Mouse (Mus musculus) limb, embryonic 13.5 days (tissue): Measurements from ENCODE around the gene Tspan8. TPM values are rescaled to one million over a fixed set of nuclear protein-coding genes. Genes with fewer than 3 reads are reported as not detected.
A peak's percentile ranks its signal among the peaks of the same experiment; 100 is the strongest.
"Not testable (repeated sequence)": the region's sequence is repeated elsewhere in the genome, so short reads cannot be mapped to it uniquely, and the experiment has no call there.

Source experiments
- ATAC-seq: fragments of 200-750 bp; cut with Nextera tagmentation; 2 replicates; pipeline ENCODE4 v1.8.0; 2017; ENCODE audit warnings: low read depth, moderate number of reproducible peaks, moderate TSS enrichment; ENCODE audit not compliant: low FRiP score
- H3K27ac ChIP-seq: fragments of 300-500 bp; sonication (generic); 2 replicates; pipeline ENCODE4 v1.5.1; 2015; ENCODE audit warnings: inconsistent platforms, mild to moderate bottlenecking, moderate library complexity
- H3K27me3 ChIP-seq: fragments of 300-500 bp; sonication (generic); 2 replicates; pipeline ENCODE4 v1.6.1; 2015; ENCODE audit warnings: mild to moderate bottlenecking, inconsistent platforms
- H3K36me3 ChIP-seq: fragments of 300-500 bp; sonication (generic); 2 replicates; pipeline ENCODE4 v1.6.1; 2015; ENCODE audit warnings: inconsistent platforms, mild to moderate bottlenecking, moderate library complexity
- H3K4me1 ChIP-seq: fragments of 300-500 bp; sonication (generic); 2 replicates; pipeline ENCODE4 v1.6.1; 2015; ENCODE audit warnings: inconsistent platforms
- H3K4me2 ChIP-seq: fragments of 300-500 bp; sonication (generic); replicated peaks from 2 replicates; pipeline ENCODE4 v1.6.1; 2015; ENCODE audit warnings: inconsistent platforms, mild to moderate bottlenecking, moderate library complexity
- H3K4me3 ChIP-seq: fragments of 300-500 bp; sonication (generic); 2 replicates; pipeline ENCODE4 v1.5.1; 2015; ENCODE audit warnings: moderate library complexity, mild to moderate bottlenecking, inconsistent platforms
- H3K9ac ChIP-seq: fragments of 300-500 bp; sonication (generic); 2 replicates; pipeline ENCODE4 v1.6.1; 2015; ENCODE audit warnings: mild to moderate bottlenecking, inconsistent platforms
- H3K9me3 ChIP-seq: fragments of 300-500 bp; sonication (generic); 2 replicates; pipeline ENCODE4 v1.6.1; 2016; ENCODE audit warnings: inconsistent platforms
- WGBS: fragments of 180-500 bp; shearing (Covaris S2); methylation state at CpG from one replicate; pipeline ENCODE4 v1.1.7; 2015; 5-methylcytosine and 5-hydroxymethylcytosine counted together
- polyA plus RNA-seq: library from polyadenylated mRNA; unstranded; fragments of >200 nt; fragmentation: Nextera tagmentation; extraction: Ambion mirVana; gene quantifications from 2 replicates; pipeline ENCODE4 v1.2.1, GENCODE M21; 2015

The Tspan8 gene
- polyA plus RNA-seq, 1 experiment from 2014 or later: 2.0 TPM

DNA sequence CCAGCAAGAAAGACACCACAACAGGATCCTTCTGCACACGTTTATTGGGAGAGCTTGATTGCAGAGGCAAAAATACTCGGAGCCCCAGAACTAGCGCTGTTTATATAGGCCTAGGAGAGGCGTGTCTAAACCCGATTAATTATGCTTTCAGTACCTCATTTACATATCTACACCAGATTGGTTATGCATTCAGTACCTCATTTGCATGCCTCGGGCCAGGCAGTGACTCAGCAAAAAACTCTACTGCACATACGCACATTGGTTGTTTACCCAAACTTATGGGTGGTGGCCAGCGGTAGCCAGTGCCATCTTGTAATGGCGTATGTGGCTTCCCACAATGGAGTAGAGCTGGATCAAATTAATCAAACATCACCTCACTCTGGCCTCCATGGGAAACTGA, 13.6 kb upstream of the Tspan8 start:
- not testable (repeated sequence) for ATAC-seq, H3K9me3 ChIP-seq, H3K9ac ChIP-seq, H3K27ac ChIP-seq, H3K36me3 ChIP-seq, H3K27me3 ChIP-seq, H3K4me3 ChIP-seq, H3K4me2 ChIP-seq, H3K4me1 ChIP-seq
- 93% methylated on average over 9 of the region's 9 CpGs for WGBS

GRCm38 (mm10) chr10:115803765-115804164, 12.9 kb upstream of the Tspan8 start:
- Histone ChIP-seq H3K36me3 (no peaks in the 10 kb centered on the region), H3K9me3 (no peaks in the 10 kb centered on the region), H3K27ac (no peak overlapping the region), H3K4me1 (no peaks in the 10 kb centered on the region), H3K27me3 (no peaks in the 10 kb centered on the region), H3K4me2 (no peak overlapping the region), H3K4me3 (no peak overlapping the region), H3K9ac (no peak overlapping the region)
- 84% methylated on average over 2 of the region's 2 CpGs for WGBS
- no peak for ATAC-seq

- peaks cover 3% of the 10 kb centered on the region; the same call in 1 of the 2 replicates for H3K4me1 ChIP-seq
- no peak overlapping the region for H3K4me2 ChIP-seq
- 73% methylated on average over 5 of the region's 5 CpGs for WGBS
- no peaks in the 10 kb centered on the region for H3K27me3 ChIP-seq
- H3K4me3 ChIP-seq: no peak overlapping the region
- no peak for ATAC-seq
- H3K36me3 ChIP-seq: no peaks in the 10 kb centered on the region
- H3K27ac ChIP-seq: no peak overlapping the region
- H3K9me3 ChIP-seq: no peaks in the 10 kb centered on the region
- H3K9ac ChIP-seq: no peak overlapping the region
These were observed 10.6 kb upstream of the Tspan8 start for GRCm38 (mm10) chr10:115805987-115806386.

DNA sequence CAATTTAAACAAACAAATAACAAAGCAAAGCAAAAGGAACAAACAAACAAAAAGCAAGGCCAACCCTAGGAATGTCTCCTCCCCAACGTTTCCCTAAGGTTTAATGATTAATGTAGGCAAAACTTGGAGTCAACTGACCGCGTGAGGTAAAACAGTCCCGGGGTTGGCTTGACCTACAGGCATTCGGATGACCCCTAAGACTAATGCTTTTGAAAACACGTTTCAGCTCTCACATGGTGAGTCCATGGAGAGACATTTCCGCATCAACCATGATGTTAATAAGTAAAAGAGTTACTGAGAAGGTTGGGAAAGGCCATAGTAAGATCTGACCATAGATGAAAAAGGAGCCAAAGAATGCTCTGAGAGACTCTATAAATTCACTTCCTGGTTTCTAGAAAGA, 7.5 kb upstream of the Tspan8 start:
- no peak overlapping the region for H3K9ac ChIP-seq
- H3K4me3 ChIP-seq: no peak overlapping the region
- H3K9me3 ChIP-seq: no peaks in the 10 kb centered on the region
- H3K4me2 ChIP-seq: no peak overlapping the region
- WGBS: 78% methylated on average over 7 of the region's 7 CpGs
- H3K4me1 ChIP-seq: peaks cover 10% of the 10 kb centered on the region; the same call in 1 of the 2 replicates
- no peak for ATAC-seq
- H3K27me3 ChIP-seq: no peaks in the 10 kb centered on the region
- no peak overlapping the region for H3K27ac ChIP-seq
- H3K36me3 ChIP-seq: no peaks in the 10 kb centered on the region

GRCm38 (mm10) chr10:115811519-115811918, 5.1 kb upstream of the Tspan8 start:
- H3K4me3 ChIP-seq: no peak overlapping the region
- no peak for ATAC-seq
- peak overlapping the region; percentile 7; the same call in 1 of the 2 replicates for H3K27ac ChIP-seq
- H3K36me3 ChIP-seq: no peaks in the 10 kb centered on the region
- peaks cover 13% of the 10 kb centered on the region; the same call in 1 of the 2 replicates for H3K4me1 ChIP-seq
- H3K4me2 ChIP-seq: no peak overlapping the region
- WGBS: 34% methylated on average over 5 of the region's 5 CpGs
- no peak overlapping the region for H3K9ac ChIP-seq
- H3K9me3 ChIP-seq: no peaks in the 10 kb centered on the region
- no peaks in the 10 kb centered on the region for H3K27me3 ChIP-seq

DNA sequence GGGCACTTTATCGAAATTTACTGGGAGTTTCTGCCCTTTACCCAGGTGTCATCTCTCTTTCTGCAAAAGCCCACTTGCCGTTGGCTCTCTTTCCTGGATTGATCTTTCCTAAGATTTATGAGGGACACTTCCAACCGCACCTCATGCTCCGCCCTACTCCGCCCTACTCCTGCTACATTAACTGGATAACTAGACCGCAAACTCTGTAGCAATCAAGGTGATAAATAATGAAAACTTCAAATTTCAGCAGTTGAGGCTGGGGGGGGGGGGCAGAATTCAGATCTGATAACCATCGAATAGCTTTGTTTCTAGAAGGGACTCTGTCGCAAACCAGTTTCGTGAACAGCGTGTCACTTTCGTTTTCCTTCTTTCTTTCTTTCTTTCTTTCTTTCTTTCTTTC, 1.8 kb upstream of the Tspan8 start:
- Histone ChIP-seq H3K27ac (no peak overlapping the region), H3K4me1 (peaks cover 17% of the 10 kb centered on the region; the same call in 1 of the 2 replicates), H3K27me3 (no peaks in the 10 kb centered on the region), H3K4me2 (no peak overlapping the region), H3K36me3 (no peaks in the 10 kb centered on the region), H3K9me3 (no peaks in the 10 kb centered on the region), H3K9ac (no peak overlapping the region), H3K4me3 (no peak overlapping the region)
- WGBS: 84% methylated on average over 11 of the region's 11 CpGs
- no peak for ATAC-seq

- ATAC-seq: no peak
- Histone ChIP-seq H3K4me2 (no peak overlapping the region), H3K27ac (no peak overlapping the region), H3K27me3 (no peaks in the 10 kb centered on the region), H3K4me3 (no peak overlapping the region), H3K9ac (no peak overlapping the region), H3K36me3 (no peaks in the 10 kb centered on the region), H3K9me3 (no peaks in the 10 kb centered on the region), H3K4me1 (0 out of 2 replicates have a peak, but pooled peaks cover 7% of the 10 kb centered on the region)
- WGBS: 58% methylated on average over 13 of the region's 13 CpGs
These were observed 558 bp downstream of the Tspan8 start for GRCm38 (mm10) chr10:115817056-115817724.

GRCm38 (mm10) chr10:115825289-115825688, 8.7 kb downstream of the Tspan8 start:
- no peaks in the 10 kb centered on the region for H3K27me3 ChIP-seq
- 86% methylated on average over 7 of the region's 7 CpGs for WGBS

DNA sequence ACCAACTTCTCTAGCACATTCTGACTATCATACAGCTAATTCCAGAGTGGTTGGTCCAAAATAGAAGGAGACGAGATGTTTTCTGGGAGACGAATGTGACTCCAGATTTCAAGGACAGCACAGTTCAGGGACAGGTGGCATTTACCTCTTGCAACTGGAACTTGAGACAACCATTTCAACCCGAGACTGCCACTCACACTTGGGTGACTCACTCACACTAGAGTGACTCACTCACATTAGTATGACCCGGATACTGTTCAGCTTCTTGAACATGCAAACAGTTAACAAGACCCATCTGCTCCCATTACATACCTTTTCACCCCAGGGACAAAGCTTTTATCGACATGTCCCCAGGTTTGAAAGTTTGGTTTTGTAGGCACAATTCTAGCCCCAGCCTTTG, 12.2 kb downstream of the Tspan8 start:
- ATAC-seq: no peak
- Histone ChIP-seq H3K27ac (no peak overlapping the region), H3K4me3 (no peak overlapping the region), H3K36me3 (no peaks in the 10 kb centered on the region), H3K4me2 (no peak overlapping the region), H3K9ac (no peak overlapping the region), H3K27me3 (no peaks in the 10 kb centered on the region), H3K4me1 (peaks cover 1% of the 10 kb centered on the region; the same call in 1 of the 2 replicates), H3K9me3 (no peaks in the 10 kb centered on the region)
- WGBS: 79% methylated on average over 5 of the region's 5 CpGs

More at GRCm38 (mm10) chr10:115825289-115825688, 8.7 kb downstream of the Tspan8 start:
- H3K9me3 ChIP-seq: no peaks in the 10 kb centered on the region
- H3K4me3 ChIP-seq: no peak overlapping the region
- H3K36me3 ChIP-seq: no peaks in the 10 kb centered on the region
- ATAC-seq: no peak
- no peaks in the 10 kb centered on the region; the same call in 1 of the 2 replicates for H3K4me1 ChIP-seq
- no peak overlapping the region for H3K9ac ChIP-seq
- H3K4me2 ChIP-seq: no peak overlapping the region
- no peak overlapping the region for H3K27ac ChIP-seq

DNA sequence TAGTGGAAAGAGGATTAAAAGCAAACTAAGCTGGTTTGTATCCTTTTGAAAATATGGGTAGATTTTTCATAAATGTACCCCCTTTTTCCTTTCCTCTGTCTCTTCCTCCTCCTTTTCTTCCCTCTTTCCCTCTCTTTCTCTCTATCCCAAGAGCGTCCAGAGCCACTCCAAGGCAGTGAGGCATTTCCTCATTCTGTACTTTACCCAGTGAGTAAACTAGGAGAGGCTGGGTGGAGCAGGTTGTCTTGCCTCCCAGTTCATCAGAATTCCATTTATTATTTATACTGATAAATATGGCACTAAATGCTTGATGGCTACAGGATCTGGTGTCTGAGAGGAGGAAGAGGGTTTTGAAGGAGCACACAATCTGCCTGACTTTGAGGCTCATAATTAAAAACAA, 13.1 kb downstream of the Tspan8 start:
- Histone ChIP-seq H3K27me3 (no peaks in the 10 kb centered on the region), H3K4me3 (no peak overlapping the region)
- WGBS: 86% methylated on average over 1 of the region's 1 CpGs

GRCm38 (mm10) chr10:115830726-115831125, 14.1 kb downstream of the Tspan8 start:
- Histone ChIP-seq H3K36me3 (no peaks in the 10 kb centered on the region), H3K9ac (no peak overlapping the region), H3K9me3 (no peaks in the 10 kb centered on the region), H3K27ac (no peak overlapping the region), H3K4me2 (no peak overlapping the region), H3K4me1 (peaks cover 10% of the 10 kb centered on the region; the same call in 1 of the 2 replicates), H3K4me3 (no peak overlapping the region), H3K27me3 (no peaks in the 10 kb centered on the region)
- WGBS: 61% methylated on average over 3 of the region's 3 CpGs
- ATAC-seq: no peak

More for the DNA sequence above, 13.1 kb downstream of the Tspan8 start:
- peaks cover 10% of the 10 kb centered on the region; the same call in 1 of the 2 replicates for H3K4me1 ChIP-seq
- H3K36me3 ChIP-seq: no peaks in the 10 kb centered on the region
- no peaks in the 10 kb centered on the region for H3K9me3 ChIP-seq
- H3K4me2 ChIP-seq: no peak overlapping the region
- no peak for ATAC-seq
- no peak overlapping the region for H3K27ac ChIP-seq
- no peak overlapping the region for H3K9ac ChIP-seq

- WGBS: 58% methylated on average over 6 of the region's 6 CpGs
- no peak for ATAC-seq
- H3K27ac ChIP-seq: no peak overlapping the region
- no peaks in the 10 kb centered on the region for H3K36me3 ChIP-seq
- no peak overlapping the region for H3K9ac ChIP-seq
- H3K4me3 ChIP-seq: no peak overlapping the region
- no peaks in the 10 kb centered on the region for H3K9me3 ChIP-seq
- no peaks in the 10 kb centered on the region for H3K27me3 ChIP-seq
- no peak overlapping the region for H3K4me2 ChIP-seq
- peaks cover 10% of the 10 kb centered on the region; the same call in 1 of the 2 replicates for H3K4me1 ChIP-seq
These were observed 17.4 kb downstream of the Tspan8 start for GRCm38 (mm10) chr10:115834017-115834416.

- H3K9me3 ChIP-seq: no peaks in the 10 kb centered on the region
- no peak overlapping the region for H3K27ac ChIP-seq
- H3K9ac ChIP-seq: no peak overlapping the region
- H3K4me1 ChIP-seq: no peaks in the 10 kb centered on the region
- ATAC-seq: no peak; the same call in 1 of the 2 replicates
- H3K4me3 ChIP-seq: peak overlapping the region; percentile 20
- H3K36me3 ChIP-seq: no peaks in the 10 kb centered on the region
- H3K4me2 ChIP-seq: peak overlapping the region; percentile 43
- H3K27me3 ChIP-seq: no peaks in the 10 kb centered on the region
- WGBS: 34% methylated on average over 18 of the region's 18 CpGs
These were observed 30.3 kb downstream of the Tspan8 start for GRCm38 (mm10) chr10:115846930-115847329.
